Mouse (Mus musculus) CH12.LX (cell line): ENCODE data around the gene Srgap2.

Source experiments
- BHLHE40 ChIP-seq: IDR thresholded peaks from 2 replicates; pipeline ENCODE4 v1.6.1; 2011; ENCODE audit warnings: mild to moderate bottlenecking, low read depth, low read length, improper control_type of control experiment
- CTCF ChIP-seq, 2 experiments: IDR thresholded peaks in 1 of 2; conservative IDR thresholded peaks in 1 of 2; 2 replicates each; pipeline ENCODE4 v1.5.1; 2011 to 2012; ENCODE audit warnings: low read depth in 2 of 2, low read length in 2 of 2, improper control_type of control experiment in 1 of 2, inconsistent platforms in 1 of 2, mild to moderate bottlenecking in 1 of 2, moderate library complexity in 1 of 2
- HCFC1 ChIP-seq: IDR thresholded peaks from 2 replicates; pipeline ENCODE4 v1.6.1; 2012; ENCODE audit warnings: low read depth, mild to moderate bottlenecking, inconsistent platforms, low read length, improper control_type of control experiment
- MEF2A ChIP-seq: IDR thresholded peaks from 2 replicates; pipeline ENCODE4 v1.6.1; 2014; ENCODE audit warnings: low read depth, mild to moderate bottlenecking, inconsistent platforms, low read length, improper control_type of control experiment, borderline replicate concordance
- POLR2A ChIP-seq: IDR thresholded peaks from 2 replicates; pipeline ENCODE4 v1.6.1; 2011; ENCODE audit warnings: low read depth, mild to moderate bottlenecking, improper control_type of control experiment, low read length
- POLR2AphosphoS2 ChIP-seq: IDR thresholded peaks from 2 replicates; pipeline ENCODE4 v1.6.1; 2011; ENCODE audit warnings: low read depth, low read length, improper control_type of control experiment
- ZNF384 ChIP-seq: IDR thresholded peaks from 2 replicates; pipeline ENCODE4 v1.6.1; 2012; ENCODE audit warnings: low read depth, low read length, improper control_type of control experiment, inconsistent platforms

DNA sequence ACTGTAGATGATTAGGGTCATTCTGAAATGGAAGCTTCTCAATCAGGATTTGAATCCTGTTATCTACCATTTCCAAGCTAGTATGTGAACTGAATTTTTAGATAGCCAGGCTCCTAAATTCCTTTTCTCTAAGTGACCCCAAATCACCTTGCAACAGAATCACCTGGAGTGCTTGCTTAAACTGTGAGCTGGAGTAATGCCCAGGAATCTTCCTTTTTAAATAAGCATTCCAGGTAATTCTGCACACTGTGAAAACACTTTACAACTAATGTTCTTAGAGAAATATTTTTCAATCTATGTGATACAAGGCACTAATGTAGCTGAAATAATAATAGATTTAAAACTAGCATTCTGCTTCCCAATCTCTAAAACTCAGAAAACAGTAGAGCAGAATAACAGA, 106.0 kb downstream of the Srgap2 start:
- no peak for TF ChIP-seq CTCF (conservative IDR thresholded peaks at IDR 0.05 in 1 of 2, IDR thresholded peaks at IDR 0.05 in 1 of 2; ENCODE audit: low read depth in 2 of 2, low read length in 2 of 2)
- no peak for TF ChIP-seq POLR2AphosphoS2
- TF ChIP-seq MEF2A: no peak
- TF ChIP-seq POLR2A: no peak
- TF ChIP-seq ZNF384: no peak
- no peak for TF ChIP-seq HCFC1
- no peak for TF ChIP-seq BHLHE40
